Mouse (Mus musculus) erythroblast, embryonic 14.5 days (primary cell): Measurements from ENCODE around the gene Gm9903. TPM values are rescaled to one million over a fixed set of nuclear protein-coding genes. Genes with fewer than 3 reads are reported as not detected.

Experiments
- H3K27me3 ChIP-seq: 2 replicates; pipeline ENCODE4 v1.6.1; 2012; ENCODE audit warnings: inconsistent platforms; ENCODE audit not compliant: control insufficient read depth
- H3K36me3 ChIP-seq: 2 replicates; pipeline ENCODE4 v1.6.1; 2012; ENCODE audit warnings: mild to moderate bottlenecking, inconsistent platforms; ENCODE audit not compliant: control insufficient read depth
- H3K4me1 ChIP-seq: 2 replicates; pipeline ENCODE4 v1.6.1; 2012; ENCODE audit warnings: inconsistent platforms; ENCODE audit not compliant: control insufficient read depth
- H3K4me3 ChIP-seq: replicated peaks from 2 replicates; pipeline ENCODE3; 2012; ENCODE audit warnings: moderate library complexity, mild to moderate bottlenecking, inconsistent platforms
- H3K9me3 ChIP-seq: 2 replicates; pipeline ENCODE4 v1.6.1; 2012; ENCODE audit warnings: low read length, inconsistent platforms, mixed read lengths; ENCODE audit not compliant: control insufficient read depth
- GATA1 ChIP-seq: IDR thresholded peaks from 2 replicates; pipeline ENCODE4 v1.6.1; 2012; ENCODE audit warnings: low read length, inconsistent platforms, mixed read lengths
- TAL1 ChIP-seq: IDR thresholded peaks from 3 replicates; pipeline ENCODE4 v1.6.1; 2012; ENCODE audit warnings: low read length, inconsistent platforms, mixed read lengths
- polyA plus RNA-seq: library from polyadenylated mRNA; stranded (reverse); fragments of >175 nt; gene quantifications from 2 replicates; pipeline ENCODE4 v1.2.3, GENCODE M21; 2012

Gm9903 gene
- polyA plus RNA-seq: not detected in 2 replicates

GRCm38 (mm10) chr5:33629301-33629987, at the start of gene Gm9903, which contains the start of gene Fam53a:
Gm9903 (plus strand) TSS chr5:33629925.
Fam53a (minus strand) TSS chr5:33629635.
- H3K4me3 ChIP-seq: peak within 1 kb of the TSS; percentile 88
- no peak for TF ChIP-seq TAL1
- TF ChIP-seq GATA1: no peak
- peaks cover 49% of the 10 kb centered on the region for H3K4me1 ChIP-seq
- H3K36me3 ChIP-seq: peaks cover 28% of the 10 kb centered on the region
- H3K27me3 ChIP-seq: no peaks in the 10 kb centered on the region
- no peaks in the 10 kb centered on the region for H3K9me3 ChIP-seq

DNA sequence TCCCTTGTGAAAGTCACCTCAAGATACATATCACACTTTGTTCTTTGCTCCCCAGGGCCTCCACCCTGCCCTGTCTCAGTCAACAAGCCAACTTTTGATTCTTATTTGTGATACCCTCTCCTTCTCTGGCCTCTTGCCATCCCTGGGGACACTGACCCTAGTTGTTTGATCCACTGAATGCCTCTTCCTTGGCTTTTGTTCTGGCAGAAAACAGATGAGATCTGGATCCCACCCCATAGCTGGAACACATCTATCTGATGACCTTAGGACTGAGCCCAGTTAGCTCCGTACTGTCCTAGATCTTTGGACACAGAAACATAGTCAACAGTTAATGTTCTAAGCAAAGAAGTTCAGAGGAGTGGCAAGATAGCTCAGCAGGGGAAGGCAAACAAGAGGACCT, 49.4 kb upstream of the Gm9903 start:
- Histone ChIP-seq H3K36me3 (no peaks in the 10 kb centered on the region), H3K27me3 (no peaks in the 10 kb centered on the region), H3K4me1 (no peaks in the 10 kb centered on the region), H3K4me3 (no peak overlapping the region), H3K9me3 (no peaks in the 10 kb centered on the region)
- TF ChIP-seq TAL1 (no peak), GATA1 (no peak)

GRCm38 (mm10) chr5:33587498-33588058, 42.1 kb upstream of the Gm9903 start:
- Histone ChIP-seq H3K4me1 (no peaks in the 10 kb centered on the region), H3K36me3 (no peaks in the 10 kb centered on the region), H3K27me3 (no peaks in the 10 kb centered on the region), H3K9me3 (no peaks in the 10 kb centered on the region), H3K4me3 (no peak overlapping the region)
- TF ChIP-seq GATA1 (no peak), TAL1 (no peak)

GRCm38 (mm10) chr5:33588066-33588465, 41.7 kb upstream of the Gm9903 start:
- H3K4me3 ChIP-seq: no peak overlapping the region
- H3K4me1 ChIP-seq: no peaks in the 10 kb centered on the region
- H3K27me3 ChIP-seq: no peaks in the 10 kb centered on the region
- no peaks in the 10 kb centered on the region for H3K9me3 ChIP-seq
- no peaks in the 10 kb centered on the region for H3K36me3 ChIP-seq
- TF ChIP-seq GATA1 (no peak), TAL1 (no peak)

- TF ChIP-seq GATA1: no peak
- no peak for TF ChIP-seq TAL1
- Histone ChIP-seq H3K4me1 (no peaks in the 10 kb centered on the region), H3K36me3 (no peaks in the 10 kb centered on the region), H3K4me3 (no peak overlapping the region), H3K27me3 (no peaks in the 10 kb centered on the region), H3K9me3 (no peaks in the 10 kb centered on the region)
Measured at GRCm38 (mm10) chr5:33589221-33589888, 40.4 kb upstream of the Gm9903 start.

GRCm38 (mm10) chr5:33593620-33594019, 36.1 kb upstream of the Gm9903 start:
- H3K4me1 ChIP-seq: no peaks in the 10 kb centered on the region
- no peaks in the 10 kb centered on the region for H3K9me3 ChIP-seq
- TF ChIP-seq TAL1: no peak
- TF ChIP-seq GATA1: no peak
- H3K36me3 ChIP-seq: peaks cover 3% of the 10 kb centered on the region; the same call in 1 of the 2 replicates
- H3K4me3 ChIP-seq: no peak overlapping the region
- no peaks in the 10 kb centered on the region for H3K27me3 ChIP-seq

DNA sequence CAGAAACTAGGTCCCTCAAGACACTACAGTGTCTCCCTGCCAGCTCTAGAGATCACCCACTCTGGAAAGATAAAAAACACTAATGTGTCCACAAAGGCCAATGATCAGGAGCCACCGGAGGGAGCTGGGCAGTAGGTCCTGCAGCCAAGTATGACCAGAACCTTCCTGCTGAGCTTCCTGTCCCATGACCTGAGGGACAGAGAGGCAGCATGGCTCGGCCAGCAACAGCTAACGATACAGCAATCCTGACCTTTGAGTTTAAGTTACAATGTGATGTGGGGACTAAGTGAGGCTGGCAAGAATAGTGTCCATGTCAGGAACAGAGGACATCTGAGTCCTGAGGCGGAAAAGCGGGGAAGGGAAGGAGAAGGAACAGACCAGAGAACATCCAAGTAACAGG, 24.4 kb upstream of the Gm9903 start:
- Histone ChIP-seq H3K9me3 (no peaks in the 10 kb centered on the region), H3K27me3 (no peaks in the 10 kb centered on the region), H3K36me3 (peaks cover 84% of the 10 kb centered on the region), H3K4me3 (no peak overlapping the region), H3K4me1 (peaks cover 3% of the 10 kb centered on the region)
- TF ChIP-seq GATA1 (no peak), TAL1 (no peak)

DNA sequence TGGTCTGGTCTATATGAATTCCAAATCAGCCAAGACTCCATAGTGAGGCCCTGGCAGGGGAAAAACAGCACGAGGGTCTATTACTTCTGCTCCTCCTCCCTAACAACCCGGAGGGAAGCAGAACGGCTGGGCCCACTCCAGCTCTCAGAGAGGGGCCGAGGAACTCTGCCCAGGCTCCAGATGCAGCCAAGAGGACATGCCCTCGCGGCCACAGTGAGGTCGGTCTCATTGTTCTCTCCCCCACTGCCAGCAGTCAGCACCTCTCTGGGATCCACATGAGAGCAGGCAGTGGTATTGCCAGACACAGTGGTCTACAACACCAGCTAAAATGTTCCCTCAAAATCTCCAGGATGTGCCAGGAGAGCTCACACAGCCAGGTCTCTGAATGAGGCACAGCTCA, 23.1 kb upstream of the Gm9903 start:
- Histone ChIP-seq H3K27me3 (no peaks in the 10 kb centered on the region), H3K4me1 (peaks cover 3% of the 10 kb centered on the region), H3K9me3 (no peaks in the 10 kb centered on the region), H3K4me3 (no peak overlapping the region), H3K36me3 (peaks cover 82% of the 10 kb centered on the region)
- TF ChIP-seq TAL1 (no peak), GATA1 (no peak)

GRCm38 (mm10) chr5:33607434-33607833, 22.3 kb upstream of the Gm9903 start:
- no peak overlapping the region for H3K4me3 ChIP-seq
- no peaks in the 10 kb centered on the region for H3K9me3 ChIP-seq
- H3K4me1 ChIP-seq: peaks cover 3% of the 10 kb centered on the region
- H3K27me3 ChIP-seq: no peaks in the 10 kb centered on the region
- no peak for TF ChIP-seq TAL1
- no peak for TF ChIP-seq GATA1
- H3K36me3 ChIP-seq: peaks cover 84% of the 10 kb centered on the region
